Mouse (Mus musculus): ENCODE measurements around the gene Hormad2.

- TF ChIP-seq GATA1 (IDR thresholded peaks at IDR 0.05; ENCODE audit: low read depth, low read length) (no peak), CTCF (IDR thresholded peaks at IDR 0.05 in 2 of 3, conservative IDR thresholded peaks at IDR 0.05 in 1 of 3; ENCODE audit: control insufficient read depth in 1 of 3, insufficient read depth in 1 of 3, low read depth in 2 of 3, low read length in 3 of 3, poor library complexity in 1 of 3, severe bottlenecking in 1 of 3) (no peak), POLR2A (IDR thresholded peaks at IDR 0.05; ENCODE audit: control insufficient read depth in 1 of 2, insufficient read depth in 1 of 2, low read depth in 1 of 2, low read length in 2 of 2, poor library complexity in 1 of 2) (no peak), EP300 (IDR thresholded peaks at IDR 0.05; ENCODE audit: low read depth in 1 of 2, low read length in 2 of 2) (no peak), SIN3A (IDR thresholded peaks at IDR 0.05; ENCODE audit: low read length) (no peak)
These were observed 11.7 kb upstream of the Hormad2 start for GRCm38 (mm10) chr11:4452467-4453184.
